Mouse (Mus musculus): ENCODE measurements around the gene Fam49a. TPM values are rescaled to one million over a fixed set of nuclear protein-coding genes. Genes with fewer than 3 reads are reported as not detected.
"Not testable (repeated sequence)": the region's sequence is repeated elsewhere in the genome, so short reads cannot be mapped to it uniquely, and the experiment has no call there.

Gene Fam49a
- total RNA-seq, 2 experiments from 2014 or later, result 7.5 to 11.8 TPM

- no peak for ATAC-seq (replicated peaks; ENCODE audit: poor library complexity)
Measured at GRCm38 (mm10) chr12:12307245-12307644, 45.3 kb downstream of the Fam49a start.

- ATAC-seq (replicated peaks; ENCODE audit: poor library complexity), result peak; percentile 60
Measured at GRCm38 (mm10) chr12:12313437-12313836, 51.5 kb downstream of the Fam49a start.

GRCm38 (mm10) chr12:12313919-12314318, 52.0 kb downstream of the Fam49a start:
- no peak for ATAC-seq (replicated peaks; ENCODE audit: poor library complexity)

GRCm38 (mm10) chr12:12314326-12314725, 52.4 kb downstream of the Fam49a start:
- ATAC-seq (replicated peaks; ENCODE audit: poor library complexity), result no peak

GRCm38 (mm10) chr12:12315011-12315410, 53.1 kb downstream of the Fam49a start:
- no peak for ATAC-seq (replicated peaks; ENCODE audit: poor library complexity)

GRCm38 (mm10) chr12:12316956-12317355, 55.0 kb downstream of the Fam49a start:
- ATAC-seq (replicated peaks; ENCODE audit: poor library complexity), result no peak

- no peak for ATAC-seq (replicated peaks; ENCODE audit: poor library complexity)
Measured at GRCm38 (mm10) chr12:12317606-12318005, 55.7 kb downstream of the Fam49a start.

- ATAC-seq (replicated peaks; ENCODE audit: poor library complexity), result peak; percentile 42
Measured at GRCm38 (mm10) chr12:12318140-12318734, 56.3 kb downstream of the Fam49a start.

- peak; percentile 71 for ATAC-seq (replicated peaks; ENCODE audit: poor library complexity)
Measured at GRCm38 (mm10) chr12:12320693-12321092, 58.8 kb downstream of the Fam49a start.

- no peak for ATAC-seq (replicated peaks; ENCODE audit: poor library complexity)
Measured at GRCm38 (mm10) chr12:12321111-12321510, 59.2 kb downstream of the Fam49a start.

- no peak for ATAC-seq (replicated peaks; ENCODE audit: poor library complexity)
Measured at GRCm38 (mm10) chr12:12323084-12323483, 61.1 kb downstream of the Fam49a start.

- ATAC-seq (replicated peaks; ENCODE audit: poor library complexity), result peak; percentile 77
Measured at GRCm38 (mm10) chr12:12323616-12324223, 61.8 kb downstream of the Fam49a start.

GRCm38 (mm10) chr12:12324266-12324665, 62.3 kb downstream of the Fam49a start:
- not testable (repeated sequence) for ATAC-seq (replicated peaks; ENCODE audit: poor library complexity)

- no peak for ATAC-seq (replicated peaks; ENCODE audit: poor library complexity)
Measured at GRCm38 (mm10) chr12:12333526-12334310, 71.8 kb downstream of the Fam49a start.

- no peak for ATAC-seq (replicated peaks; ENCODE audit: poor library complexity)
Measured at GRCm38 (mm10) chr12:12334486-12334885, 72.5 kb downstream of the Fam49a start.

- ATAC-seq (replicated peaks; ENCODE audit: poor library complexity), result no peak
Measured at GRCm38 (mm10) chr12:12335566-12335965, 73.6 kb downstream of the Fam49a start.

- no peak for ATAC-seq (replicated peaks; ENCODE audit: poor library complexity)
Measured at GRCm38 (mm10) chr12:12337378-12337777, 75.4 kb downstream of the Fam49a start.

- ATAC-seq (replicated peaks; ENCODE audit: poor library complexity), result no peak
Measured at GRCm38 (mm10) chr12:12343320-12343719, 81.4 kb downstream of the Fam49a start.

GRCm38 (mm10) chr12:12348625-12349024, 86.7 kb downstream of the Fam49a start:
- no peak for ATAC-seq (replicated peaks; ENCODE audit: poor library complexity)

- ATAC-seq (replicated peaks; ENCODE audit: poor library complexity), result 0 out of 2 replicates have a peak, but pooled peaks have one; percentile 57
Measured at GRCm38 (mm10) chr12:12349645-12350288, 87.8 kb downstream of the Fam49a start.

GRCm38 (mm10) chr12:12351816-12352552, 90.0 kb downstream of the Fam49a start:
- ATAC-seq (replicated peaks; ENCODE audit: poor library complexity), result peak; percentile 42

All from megakaryocyte progenitor cell, adult 5-6 weeks (primary cell).